Mouse (Mus musculus) stomach, embryonic 16.5 days (tissue): Measurements from ENCODE around the gene Dscam. TPM values are rescaled to one million over a fixed set of nuclear protein-coding genes. Genes with fewer than 3 reads are reported as not detected.

ENCODE experiments used
- ATAC-seq: fragments of 200-750 bp; cut with Nextera tagmentation; 2 replicates; pipeline ENCODE4 v1.8.0; 2017; ENCODE audit warnings: moderate number of reproducible peaks, moderate TSS enrichment; ENCODE audit not compliant: insufficient read depth, low FRiP score
- H3K27ac ChIP-seq: fragments of 300-500 bp; sonication (generic); 2 replicates; pipeline ENCODE4 v1.5.1; 2014; ENCODE audit warnings: low read length
- H3K27me3 ChIP-seq: fragments of 300-500 bp; sonication (generic); 2 replicates; pipeline ENCODE4 v1.6.1; 2014; ENCODE audit warnings: low read length, control low read depth, mixed read lengths; ENCODE audit not compliant: control insufficient read depth, insufficient read depth
- H3K36me3 ChIP-seq: fragments of 300-500 bp; sonication (generic); 2 replicates; pipeline ENCODE4 v1.6.1; 2014; ENCODE audit warnings: low read length; ENCODE audit not compliant: control insufficient read depth, insufficient read depth
- H3K4me1 ChIP-seq: fragments of 300-500 bp; sonication (generic); 2 replicates; pipeline ENCODE4 v1.6.1; 2014; ENCODE audit warnings: low read length, control low read depth, mixed read lengths; ENCODE audit not compliant: control insufficient read depth, insufficient read depth
- H3K4me2 ChIP-seq: fragments of 300-500 bp; sonication (generic); 2 replicates; pipeline ENCODE4 v1.6.1; 2014; ENCODE audit warnings: low read depth, low read length, mixed read lengths
- H3K4me3 ChIP-seq: fragments of 300-500 bp; sonication (generic); replicated peaks from 2 replicates; pipeline ENCODE4 v1.5.1; 2014; ENCODE audit warnings: mild to moderate bottlenecking, low read length
- H3K9ac ChIP-seq: fragments of 300-500 bp; sonication (generic); 2 replicates; pipeline ENCODE4 v1.6.1; 2014; ENCODE audit warnings: low read length
- H3K9me3 ChIP-seq: fragments of 300-500 bp; sonication (generic); replicated peaks from 2 replicates; pipeline ENCODE4 v1.6.1; 2016; ENCODE audit warnings: low read length, control low read depth; ENCODE audit not compliant: control insufficient read depth
- WGBS: fragments of 180-500 bp; shearing (Covaris S2); extraction: QIAGEN DNeasy Blood & Tissue Kit; methylation state at CpG from one replicate; pipeline ENCODE4 v1.1.7; 2014; 5-methylcytosine and 5-hydroxymethylcytosine counted together
- polyA plus RNA-seq: library from polyadenylated mRNA; unstranded; fragments of >200 nt; fragmentation: Nextera tagmentation; extraction: Ambion mirVana; gene quantifications from 2 replicates; pipeline ENCODE4 v1.2.1, GENCODE M21; 2015

Gene Dscam
- polyA plus RNA-seq, 1 experiment from 2014 or later, result 0.10 TPM

- no peak for ATAC-seq
- Histone ChIP-seq H3K4me1 (no peaks in the 10 kb centered on the region), H3K36me3 (no peaks in the 10 kb centered on the region), H3K27me3 (no peaks in the 10 kb centered on the region), H3K9me3 (no peaks in the 10 kb centered on the region), H3K4me3 (no peak overlapping the region), H3K4me2 (no peak overlapping the region), H3K27ac (no peak overlapping the region), H3K9ac (no peak overlapping the region)
- WGBS, result 81% methylated on average over 8 of the region's 8 CpGs
Observed at GRCm38 (mm10) chr16:96679981-96680380, 490.6 kb downstream of the Dscam start.

- no peak overlapping the region for H3K4me2 ChIP-seq
- H3K9ac ChIP-seq, result no peak overlapping the region
- no peaks in the 10 kb centered on the region for H3K4me1 ChIP-seq
- H3K27me3 ChIP-seq, result no peaks in the 10 kb centered on the region
- no peak for ATAC-seq
- WGBS, result 37% methylated on average over 2 of the region's 2 CpGs
- H3K9me3 ChIP-seq, result no peaks in the 10 kb centered on the region
- no peaks in the 10 kb centered on the region for H3K36me3 ChIP-seq
- no peak overlapping the region for H3K4me3 ChIP-seq
- H3K27ac ChIP-seq, result no peak overlapping the region
Observed at GRCm38 (mm10) chr16:96677471-96677870, 493.1 kb downstream of the Dscam start.

- Histone ChIP-seq H3K36me3 (no peaks in the 10 kb centered on the region), H3K4me1 (no peaks in the 10 kb centered on the region), H3K4me2 (no peak overlapping the region), H3K4me3 (no peak overlapping the region), H3K27ac (no peak overlapping the region), H3K27me3 (no peaks in the 10 kb centered on the region), H3K9me3 (no peaks in the 10 kb centered on the region), H3K9ac (no peak overlapping the region)
- WGBS, result 60% methylated on average over 1 of the region's 1 CpGs
- no peak for ATAC-seq
Observed at GRCm38 (mm10) chr16:96676663-96677062, 493.9 kb downstream of the Dscam start.

GRCm38 (mm10) chr16:96673191-96673847, 497.2 kb downstream of the Dscam start:
- Histone ChIP-seq H3K4me2 (no peak overlapping the region), H3K36me3 (no peaks in the 10 kb centered on the region), H3K4me3 (no peak overlapping the region), H3K9ac (no peak overlapping the region), H3K27me3 (no peaks in the 10 kb centered on the region), H3K27ac (no peak overlapping the region), H3K9me3 (no peaks in the 10 kb centered on the region), H3K4me1 (no peaks in the 10 kb centered on the region)
- no peak for ATAC-seq
- 69% methylated on average over 25 of the region's 25 CpGs for WGBS

- no peak overlapping the region for H3K27ac ChIP-seq
- H3K9ac ChIP-seq, result no peak overlapping the region
- 56% methylated on average over 11 of the region's 11 CpGs for WGBS
- no peak for ATAC-seq
- no peaks in the 10 kb centered on the region for H3K27me3 ChIP-seq
- no peaks in the 10 kb centered on the region for H3K36me3 ChIP-seq
- H3K4me3 ChIP-seq, result no peak overlapping the region
- no peak overlapping the region for H3K4me2 ChIP-seq
- no peaks in the 10 kb centered on the region for H3K4me1 ChIP-seq
- H3K9me3 ChIP-seq, result no peaks in the 10 kb centered on the region
Observed at GRCm38 (mm10) chr16:96671603-96672374, 498.8 kb downstream of the Dscam start.

GRCm38 (mm10) chr16:96669706-96670105, 500.8 kb downstream of the Dscam start:
- Histone ChIP-seq H3K4me1 (no peaks in the 10 kb centered on the region), H3K4me2 (no peak overlapping the region), H3K4me3 (no peak overlapping the region), H3K9me3 (no peaks in the 10 kb centered on the region), H3K27ac (no peak overlapping the region), H3K27me3 (no peaks in the 10 kb centered on the region), H3K36me3 (no peaks in the 10 kb centered on the region), H3K9ac (no peak overlapping the region)
- 49% methylated on average over 5 of the region's 5 CpGs for WGBS
- no peak for ATAC-seq

- 70% methylated on average over 1 of the region's 1 CpGs for WGBS
- Histone ChIP-seq H3K9ac (no peak overlapping the region), H3K4me1 (no peaks in the 10 kb centered on the region), H3K27me3 (no peaks in the 10 kb centered on the region), H3K9me3 (no peaks in the 10 kb centered on the region), H3K4me2 (no peak overlapping the region), H3K27ac (no peak overlapping the region), H3K4me3 (no peak overlapping the region), H3K36me3 (no peaks in the 10 kb centered on the region)
- no peak for ATAC-seq
Observed at GRCm38 (mm10) chr16:96668478-96668877, 502.1 kb downstream of the Dscam start.

- Histone ChIP-seq H3K9me3 (no peaks in the 10 kb centered on the region), H3K4me1 (no peaks in the 10 kb centered on the region), H3K27me3 (no peaks in the 10 kb centered on the region), H3K27ac (no peak overlapping the region), H3K9ac (no peak overlapping the region), H3K4me2 (no peak overlapping the region), H3K4me3 (no peak overlapping the region), H3K36me3 (no peaks in the 10 kb centered on the region)
- WGBS, result 70% methylated on average over 3 of the region's 3 CpGs
- ATAC-seq, result no peak
Observed at GRCm38 (mm10) chr16:96661073-96661472, 509.5 kb downstream of the Dscam start.

GRCm38 (mm10) chr16:96659275-96659674, 511.3 kb downstream of the Dscam start:
- Histone ChIP-seq H3K27me3 (no peaks in the 10 kb centered on the region), H3K4me2 (no peak overlapping the region), H3K4me1 (no peaks in the 10 kb centered on the region), H3K36me3 (no peaks in the 10 kb centered on the region), H3K9me3 (no peaks in the 10 kb centered on the region), H3K27ac (no peak overlapping the region), H3K4me3 (no peak overlapping the region), H3K9ac (no peak overlapping the region)
- no peak for ATAC-seq
- WGBS, result 57% methylated on average over 5 of the region's 5 CpGs
